Mouse (Mus musculus) stomach, embryonic 15.5 days (tissue): ENCODE results near the gene Rngtt. TPM values are rescaled to one million over a fixed set of nuclear protein-coding genes. Genes with fewer than 3 reads are reported as not detected.

ENCODE experiments used
- ATAC-seq: fragments of 200-750 bp; cut with Nextera tagmentation; 2 replicates; pipeline ENCODE4 v1.8.0; 2017; ENCODE audit warnings: low read depth, moderate number of reproducible peaks, moderate TSS enrichment; ENCODE audit not compliant: insufficient read depth, low FRiP score
- H3K27ac ChIP-seq: fragments of 300-500 bp; sonication (generic); 2 replicates; pipeline ENCODE4 v1.5.1; 2015; ENCODE audit warnings: mild to moderate bottlenecking, inconsistent platforms
- H3K27me3 ChIP-seq: fragments of 300-500 bp; sonication (generic); replicated peaks from 2 replicates; pipeline ENCODE4 v1.6.1; 2015; ENCODE audit warnings: inconsistent platforms
- H3K36me3 ChIP-seq: fragments of 300-500 bp; sonication (generic); 2 replicates; pipeline ENCODE4 v1.6.1; 2015; ENCODE audit warnings: inconsistent platforms
- H3K4me1 ChIP-seq: fragments of 300-500 bp; sonication (generic); 2 replicates; pipeline ENCODE4 v1.6.1; 2015; ENCODE audit warnings: inconsistent platforms
- H3K4me2 ChIP-seq: fragments of 300-500 bp; sonication (generic); 2 replicates; pipeline ENCODE4 v1.6.1; 2015; ENCODE audit warnings: mild to moderate bottlenecking, inconsistent platforms
- H3K4me3 ChIP-seq: fragments of 300-500 bp; sonication (generic); replicated peaks from 2 replicates; pipeline ENCODE4 v1.5.1; 2015; ENCODE audit warnings: inconsistent platforms
- H3K9ac ChIP-seq: fragments of 300-500 bp; sonication (generic); 2 replicates; pipeline ENCODE4 v1.6.1; 2015; ENCODE audit warnings: inconsistent platforms
- H3K9me3 ChIP-seq: fragments of 300-500 bp; sonication (generic); 2 replicates; pipeline ENCODE4 v1.6.1; 2016; ENCODE audit warnings: inconsistent platforms
- WGBS: fragments of 180-500 bp; shearing (Covaris S2); methylation state at CpG from one replicate; pipeline ENCODE4 v1.1.7; 2015; 5-methylcytosine and 5-hydroxymethylcytosine counted together
- polyA plus RNA-seq: library from polyadenylated mRNA; unstranded; fragments of >200 nt; fragmentation: Nextera tagmentation; extraction: Ambion mirVana; gene quantifications from 2 replicates; pipeline ENCODE4 v1.2.1, GENCODE M21; 2015

The Rngtt gene
- polyA plus RNA-seq, 1 experiment from 2014 or later: 20.8 TPM

DNA sequence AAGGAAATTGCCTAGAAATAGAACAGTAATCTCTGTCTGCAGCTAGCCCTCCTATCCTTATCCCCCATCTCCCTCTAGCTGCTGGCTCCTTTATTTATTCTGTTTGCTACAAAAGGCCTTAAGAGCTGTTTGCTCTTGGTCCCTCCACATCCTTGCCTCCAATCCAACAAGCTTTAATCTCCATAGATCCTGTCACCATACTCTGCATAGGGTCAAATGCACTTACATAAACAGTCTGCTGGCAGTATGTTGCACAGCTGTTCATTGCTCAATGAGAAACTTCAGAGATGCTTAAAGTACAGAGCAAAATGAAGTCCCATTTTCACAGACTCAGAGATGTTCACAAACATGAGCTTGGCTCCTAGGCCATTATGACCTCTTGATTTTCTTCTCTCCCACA, 196.5 kb downstream of the Rngtt start:
- Histone ChIP-seq H3K27ac (no peak overlapping the region), H3K9me3 (no peaks in the 10 kb centered on the region), H3K4me1 (no peaks in the 10 kb centered on the region), H3K27me3 (no peaks in the 10 kb centered on the region), H3K4me3 (no peak overlapping the region), H3K9ac (no peak overlapping the region), H3K36me3 (no peaks in the 10 kb centered on the region), H3K4me2 (no peak overlapping the region)
- ATAC-seq: peak; percentile 31; the same call in 1 of the 2 replicates

DNA sequence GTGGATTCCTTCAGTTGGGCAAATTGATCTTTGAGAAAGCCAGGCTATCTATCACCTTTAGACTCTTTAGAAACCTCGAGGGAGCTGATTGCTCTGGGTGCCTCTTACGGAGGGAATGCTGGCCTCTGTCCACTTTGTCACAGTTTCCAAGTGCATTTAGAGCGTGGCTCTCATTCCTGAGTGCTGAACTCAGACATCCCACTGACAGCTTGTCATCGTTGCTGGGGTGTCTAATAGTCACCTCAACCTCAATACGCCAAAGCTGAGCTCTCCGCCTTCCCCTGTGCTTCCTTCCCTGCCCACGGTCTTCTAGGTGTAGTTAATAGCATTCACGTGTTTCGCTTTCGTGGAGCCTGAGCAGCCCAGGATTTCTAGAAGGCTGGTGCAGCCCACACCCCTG, 200.4 kb downstream of the Rngtt start:
- H3K9me3 ChIP-seq: no peaks in the 10 kb centered on the region
- WGBS: 56% methylated on average over 10 of the region's 10 CpGs
- no peak overlapping the region for H3K9ac ChIP-seq
- H3K4me3 ChIP-seq: no peak overlapping the region
- H3K36me3 ChIP-seq: no peaks in the 10 kb centered on the region
- no peak overlapping the region for H3K27ac ChIP-seq
- no peaks in the 10 kb centered on the region for H3K27me3 ChIP-seq
- H3K4me1 ChIP-seq: no peaks in the 10 kb centered on the region
- no peak overlapping the region for H3K4me2 ChIP-seq
- ATAC-seq: no peak

DNA sequence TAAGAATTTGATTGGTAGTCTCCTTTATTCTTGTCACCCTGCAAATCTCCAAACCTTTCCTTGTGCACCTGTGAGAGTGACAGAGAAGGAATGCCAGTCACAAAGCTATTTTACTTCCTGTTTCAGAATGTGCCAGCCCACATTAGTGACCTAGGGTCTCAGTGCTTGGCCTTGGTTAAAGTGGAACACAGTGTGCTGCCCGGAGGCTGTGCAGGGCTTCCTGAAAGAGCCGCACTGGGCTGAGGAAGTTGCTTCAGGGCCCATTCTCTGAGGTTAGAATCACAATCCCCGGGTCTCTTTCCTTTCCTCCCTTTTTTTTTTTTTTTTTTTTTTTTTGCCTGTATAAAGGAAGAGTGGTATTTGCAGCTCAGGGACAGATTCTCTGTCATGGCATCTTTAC, 203.3 kb downstream of the Rngtt start:
- no peak overlapping the region for H3K9ac ChIP-seq
- no peak overlapping the region for H3K4me3 ChIP-seq
- H3K27me3 ChIP-seq: no peaks in the 10 kb centered on the region
- ATAC-seq: no peak
- no peak overlapping the region for H3K27ac ChIP-seq
- no peaks in the 10 kb centered on the region for H3K4me1 ChIP-seq
- 64% methylated on average over 3 of the region's 3 CpGs for WGBS
- no peaks in the 10 kb centered on the region for H3K9me3 ChIP-seq
- H3K4me2 ChIP-seq: no peak overlapping the region
- H3K36me3 ChIP-seq: no peaks in the 10 kb centered on the region

DNA sequence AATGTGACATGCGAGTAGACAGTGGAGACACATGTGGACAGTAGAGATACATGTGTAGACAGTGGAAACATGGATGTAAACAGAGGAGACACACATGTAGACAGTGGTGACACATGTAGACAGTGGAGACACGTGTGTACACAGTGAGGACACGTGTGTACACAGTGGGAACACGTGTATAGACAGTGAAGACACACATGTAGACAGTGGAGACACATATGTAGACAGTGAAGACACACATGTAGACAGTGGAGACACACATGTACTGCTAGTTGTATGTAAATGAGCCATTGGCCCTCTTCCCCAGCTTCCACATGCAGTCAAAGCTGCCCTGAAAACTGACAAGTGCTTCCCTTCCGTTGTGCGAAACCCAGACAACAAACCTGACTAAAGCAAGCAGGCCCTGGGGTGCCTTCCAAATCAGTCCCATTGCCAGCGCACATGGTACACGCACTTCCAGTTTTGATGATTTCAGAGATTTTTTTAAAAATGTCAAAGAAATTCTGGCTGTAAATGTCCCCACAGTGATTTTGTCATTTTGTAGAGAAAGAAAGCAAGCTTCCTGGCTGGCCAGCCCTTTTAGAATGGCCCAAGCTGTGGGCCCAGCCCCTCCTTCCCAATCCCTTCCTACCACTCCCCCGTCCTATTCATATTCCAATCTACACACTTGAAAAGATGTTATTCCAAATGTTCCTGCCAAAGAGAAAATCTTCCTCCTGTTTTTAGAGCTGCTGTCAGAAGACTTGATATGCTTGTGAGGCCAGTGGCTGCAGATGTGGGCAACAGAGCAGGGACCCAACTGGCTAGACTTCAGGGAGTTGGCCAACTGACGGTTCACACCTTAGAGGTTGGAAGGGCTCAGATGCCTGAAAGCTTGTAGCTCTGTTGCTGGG, 204.2 kb downstream of the Rngtt start:
- 84% methylated on average over 10 of the region's 10 CpGs for WGBS
- Histone ChIP-seq H3K36me3 (no peaks in the 10 kb centered on the region), H3K27me3 (no peaks in the 10 kb centered on the region), H3K4me2 (no peak overlapping the region), H3K27ac (no peak overlapping the region), H3K9ac (no peak overlapping the region), H3K4me3 (no peak overlapping the region), H3K4me1 (no peaks in the 10 kb centered on the region), H3K9me3 (no peaks in the 10 kb centered on the region)
- no peak for ATAC-seq

DNA sequence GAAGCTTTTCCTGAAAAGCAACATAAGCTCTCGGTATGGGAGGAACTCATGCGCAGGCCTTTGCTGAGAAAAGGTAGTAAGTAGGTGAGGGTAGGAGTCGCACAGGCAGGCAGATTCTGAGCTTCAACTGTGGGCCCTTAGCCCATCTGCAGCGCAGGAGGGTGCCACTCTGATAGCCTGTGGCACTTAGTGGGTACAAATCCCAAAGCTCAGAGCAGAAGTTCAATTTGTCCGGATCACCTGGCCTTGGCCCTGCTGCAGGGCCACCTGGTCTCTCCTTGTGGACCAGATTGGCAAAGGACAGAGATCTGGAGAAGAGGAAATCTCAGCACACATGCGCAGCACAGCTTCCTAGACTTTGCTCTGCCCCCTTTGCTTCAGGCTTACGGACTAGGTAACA, 210.1 kb downstream of the Rngtt start:
- Histone ChIP-seq H3K4me3 (no peak overlapping the region), H3K36me3 (no peaks in the 10 kb centered on the region), H3K9me3 (no peaks in the 10 kb centered on the region), H3K27ac (no peak overlapping the region), H3K4me1 (no peaks in the 10 kb centered on the region; the same call in 1 of the 2 replicates), H3K27me3 (no peaks in the 10 kb centered on the region), H3K9ac (no peak overlapping the region), H3K4me2 (no peak overlapping the region)
- no peak for ATAC-seq
- WGBS: 84% methylated on average over 7 of the region's 7 CpGs

DNA sequence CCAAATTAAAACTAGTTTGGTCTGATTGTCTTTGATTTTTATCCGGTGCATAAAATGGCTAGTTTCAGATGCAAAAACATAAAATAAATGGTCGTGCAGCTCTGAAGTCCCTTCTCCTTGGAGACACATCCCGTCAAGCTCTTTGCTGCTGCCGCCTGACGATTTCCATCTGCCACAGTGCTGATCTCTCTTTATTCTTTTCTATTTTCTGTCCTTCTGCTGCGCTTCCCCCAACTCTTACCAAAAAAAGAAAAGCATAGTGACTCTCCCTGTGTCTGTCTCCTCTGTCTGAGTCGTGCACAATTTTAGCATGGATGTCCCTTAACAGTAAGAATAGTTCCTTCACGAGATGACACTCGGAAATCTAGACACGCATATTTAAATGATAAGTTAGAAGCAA, 210.8 kb downstream of the Rngtt start:
- no peaks in the 10 kb centered on the region; the same call in 1 of the 2 replicates for H3K4me1 ChIP-seq
- no peak overlapping the region for H3K27ac ChIP-seq
- no peaks in the 10 kb centered on the region for H3K27me3 ChIP-seq
- H3K4me3 ChIP-seq: no peak overlapping the region
- no peaks in the 10 kb centered on the region for H3K36me3 ChIP-seq
- no peak for ATAC-seq
- no peaks in the 10 kb centered on the region for H3K9me3 ChIP-seq
- H3K4me2 ChIP-seq: no peak overlapping the region
- 69% methylated on average over 10 of the region's 10 CpGs for WGBS
- no peak overlapping the region for H3K9ac ChIP-seq

DNA sequence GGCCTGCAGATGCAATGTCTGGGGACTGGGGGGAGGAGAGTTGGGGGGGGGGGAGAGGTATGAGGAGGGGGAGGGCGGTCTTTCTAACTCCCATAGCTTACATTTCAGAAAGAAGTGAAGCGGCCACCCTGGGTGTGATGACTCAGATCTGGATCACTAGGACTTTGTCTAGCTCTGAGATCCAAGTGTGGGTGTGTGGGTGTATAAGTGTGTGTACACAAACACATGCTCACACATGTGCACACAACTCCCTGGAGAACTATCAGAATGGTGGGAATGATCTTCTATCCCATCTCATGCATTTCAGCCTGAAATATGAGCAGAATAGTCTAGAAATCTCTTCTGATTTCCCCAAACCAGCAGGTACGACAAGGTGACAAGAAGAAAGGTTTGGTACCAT, 213.7 kb downstream of the Rngtt start:
- H3K4me2 ChIP-seq: no peak overlapping the region
- no peaks in the 10 kb centered on the region; the same call in 1 of the 2 replicates for H3K4me1 ChIP-seq
- H3K27ac ChIP-seq: no peak overlapping the region
- H3K27me3 ChIP-seq: no peaks in the 10 kb centered on the region
- H3K36me3 ChIP-seq: no peaks in the 10 kb centered on the region
- 79% methylated on average over 3 of the region's 3 CpGs for WGBS
- H3K9ac ChIP-seq: no peak overlapping the region
- no peaks in the 10 kb centered on the region for H3K9me3 ChIP-seq
- ATAC-seq: no peak
- no peak overlapping the region for H3K4me3 ChIP-seq

DNA sequence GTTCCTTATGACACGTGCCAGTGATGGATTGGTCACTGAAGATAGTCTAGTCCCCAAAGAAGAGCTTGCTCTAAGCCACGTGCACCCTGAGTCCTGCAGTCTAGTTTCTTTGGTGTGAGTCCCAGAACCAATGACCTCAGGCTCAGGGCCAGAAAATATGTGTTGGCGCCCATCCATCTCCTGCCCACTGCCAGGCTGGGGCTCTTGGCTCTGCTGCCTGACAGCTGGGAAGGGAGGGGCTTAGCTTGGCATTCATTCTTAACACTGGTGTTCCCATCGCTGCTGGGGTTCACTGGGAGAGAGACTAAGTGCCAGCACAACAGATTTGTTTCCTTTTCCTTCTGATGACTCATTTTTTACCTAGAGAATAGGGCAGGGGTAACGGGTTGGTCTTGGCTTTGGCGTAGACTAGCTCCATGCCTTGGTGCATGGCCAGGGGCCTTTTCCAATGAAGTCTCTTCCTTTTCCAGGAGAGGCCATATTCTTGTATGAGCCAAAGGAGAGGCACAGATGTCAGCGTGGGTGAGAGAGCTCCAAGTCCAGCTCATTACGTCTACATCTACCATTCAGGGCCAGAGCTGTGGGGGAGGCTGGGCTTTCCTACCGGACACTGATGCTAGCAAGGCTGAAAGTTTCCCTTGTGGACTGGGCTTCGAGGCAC, 214.5 kb downstream of the Rngtt start:
- no peak overlapping the region for H3K27ac ChIP-seq

DNA sequence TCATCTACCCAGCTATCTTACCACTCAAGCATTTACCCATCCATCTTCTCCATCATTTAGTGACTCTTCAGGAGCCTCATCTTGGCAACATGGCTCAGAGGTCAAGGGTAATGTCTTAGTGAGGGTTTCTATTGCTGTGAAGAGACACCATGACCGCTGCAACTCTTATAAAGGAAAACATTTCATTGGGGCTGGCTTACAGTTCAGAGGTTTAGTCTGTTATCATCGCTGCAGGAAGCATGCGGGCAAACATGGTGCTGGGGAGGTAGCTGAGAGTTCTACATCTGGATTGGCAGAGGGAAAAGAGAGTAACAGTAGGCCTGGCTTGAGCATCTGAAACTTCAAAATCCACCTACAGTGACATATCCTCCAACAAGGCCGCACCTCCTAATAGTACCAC, 215.2 kb downstream of the Rngtt start:
- H3K9ac ChIP-seq: no peak overlapping the region
- no peak overlapping the region for H3K4me3 ChIP-seq
- H3K27ac ChIP-seq: no peak overlapping the region
- no peaks in the 10 kb centered on the region; the same call in 1 of the 2 replicates for H3K4me1 ChIP-seq
- 89% methylated on average over 4 of the region's 4 CpGs for WGBS
- H3K4me2 ChIP-seq: no peak overlapping the region
- H3K27me3 ChIP-seq: no peaks in the 10 kb centered on the region
- no peak for ATAC-seq
- no peaks in the 10 kb centered on the region for H3K36me3 ChIP-seq
- H3K9me3 ChIP-seq: no peaks in the 10 kb centered on the region

More for the DNA sequence above, 214.5 kb downstream of the Rngtt start:
- no peaks in the 10 kb centered on the region for H3K9me3 ChIP-seq
- no peaks in the 10 kb centered on the region for H3K36me3 ChIP-seq
- H3K4me2 ChIP-seq: no peak overlapping the region
- no peak for ATAC-seq
- 85% methylated on average over 10 of the region's 10 CpGs for WGBS
- H3K27me3 ChIP-seq: no peaks in the 10 kb centered on the region
- no peak overlapping the region for H3K4me3 ChIP-seq
- no peaks in the 10 kb centered on the region; the same call in 1 of the 2 replicates for H3K4me1 ChIP-seq
- no peak overlapping the region for H3K9ac ChIP-seq

DNA sequence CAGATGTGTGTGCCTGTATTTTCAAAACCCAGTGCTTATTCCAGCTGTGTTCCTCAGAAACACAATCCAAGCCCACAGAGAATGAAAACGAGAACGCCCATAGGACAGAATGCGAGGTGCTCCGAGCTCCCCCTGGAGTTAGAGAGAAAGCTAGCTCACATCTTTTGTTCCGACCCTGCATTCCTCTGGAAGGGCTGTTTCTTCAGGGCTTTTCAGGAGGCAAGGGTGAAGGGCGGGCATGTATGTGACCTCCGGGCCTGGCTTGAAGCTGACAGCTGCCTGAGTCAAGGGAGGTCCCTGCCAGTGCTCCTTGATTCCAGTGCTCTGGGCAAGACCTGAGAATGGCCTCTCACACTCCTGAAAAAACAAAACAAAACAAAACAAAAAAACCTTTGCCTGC, 216.0 kb downstream of the Rngtt start:
- Histone ChIP-seq H3K4me2 (no peak overlapping the region), H3K36me3 (no peaks in the 10 kb centered on the region), H3K9ac (no peak overlapping the region), H3K4me3 (no peak overlapping the region), H3K9me3 (no peaks in the 10 kb centered on the region), H3K4me1 (no peaks in the 10 kb centered on the region; the same call in 1 of the 2 replicates), H3K27me3 (no peaks in the 10 kb centered on the region), H3K27ac (no peak overlapping the region)
- ATAC-seq: no peak
- WGBS: 40% methylated on average over 7 of the region's 7 CpGs

DNA sequence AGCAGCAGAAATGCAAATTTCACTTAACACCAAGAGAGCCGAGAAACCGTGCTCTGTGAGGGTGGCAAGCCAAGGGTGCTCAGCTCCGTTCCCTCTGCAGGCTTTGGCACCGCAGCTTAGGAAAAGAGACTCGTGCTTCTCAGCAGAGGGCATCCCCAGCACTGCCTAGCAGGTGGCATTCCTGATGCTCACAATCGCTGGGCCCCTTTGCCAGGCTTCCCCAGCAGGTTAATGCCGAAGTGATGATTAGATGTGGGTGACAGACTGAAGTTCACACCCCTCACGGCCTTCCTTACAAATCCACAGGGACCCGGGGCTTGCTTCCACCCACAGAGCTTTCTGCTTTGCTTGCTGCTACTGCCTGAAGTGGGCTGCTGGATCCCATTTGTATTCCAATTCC, 216.6 kb downstream of the Rngtt start:
- no peak overlapping the region for H3K4me3 ChIP-seq
- H3K9me3 ChIP-seq: no peaks in the 10 kb centered on the region
- H3K36me3 ChIP-seq: no peaks in the 10 kb centered on the region
- no peaks in the 10 kb centered on the region for H3K4me1 ChIP-seq
- ATAC-seq: no peak
- no peak overlapping the region for H3K4me2 ChIP-seq
- WGBS: 38% methylated on average over 9 of the region's 9 CpGs
- no peak overlapping the region for H3K27ac ChIP-seq
- no peaks in the 10 kb centered on the region for H3K27me3 ChIP-seq
- H3K9ac ChIP-seq: no peak overlapping the region

DNA sequence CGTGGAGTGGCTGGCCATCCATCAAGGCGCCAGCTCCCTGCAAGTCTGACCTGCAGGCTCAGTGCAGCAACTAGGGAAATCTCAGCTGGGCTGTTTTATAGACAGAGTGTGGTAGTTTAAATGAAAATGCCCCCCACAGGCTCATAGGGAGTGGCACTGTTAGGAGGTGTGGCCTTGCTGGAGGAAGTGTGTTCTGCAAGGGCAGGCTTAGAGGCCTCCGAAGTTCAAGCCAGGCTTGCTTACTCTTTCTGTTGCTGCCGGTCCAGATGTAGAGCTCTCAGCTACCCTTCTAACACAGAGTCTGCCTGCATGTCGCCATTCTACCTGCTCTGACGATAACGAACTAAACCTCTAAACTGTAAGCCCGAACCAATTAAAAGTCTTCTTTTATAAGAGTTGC, 222.5 kb downstream of the Rngtt start:
- 61% methylated on average over 8 of the region's 8 CpGs for WGBS
- Histone ChIP-seq H3K27ac (no peak overlapping the region), H3K4me2 (no peak overlapping the region), H3K9me3 (peaks cover 5% of the 10 kb centered on the region; the same call in 1 of the 2 replicates), H3K4me1 (no peaks in the 10 kb centered on the region), H3K9ac (no peak overlapping the region), H3K27me3 (no peaks in the 10 kb centered on the region), H3K4me3 (no peak overlapping the region), H3K36me3 (no peaks in the 10 kb centered on the region)
- ATAC-seq: no peak
